Mouse (Mus musculus) thymus, postnatal 14 days (tissue): ENCODE measurements around the gene Samd8.

ENCODE experiments used
- DNase-seq: peaks from one replicate; pipeline ENCODE4 v3.0.0; 2021

Samd8 gene

GRCm38 (mm10) chr14:21831830-21832403, 81.6 kb downstream of the Samd8 start:
- DNase-seq = no peak

GRCm38 (mm10) chr14:21838336-21839017, 88.1 kb downstream of the Samd8 start:
- no peak for DNase-seq

GRCm38 (mm10) chr14:21841819-21842592, 91.7 kb downstream of the Samd8 start:
- no peak for DNase-seq

GRCm38 (mm10) chr14:21843263-21843662, 92.9 kb downstream of the Samd8 start:
- DNase-seq = no peak

- no peak for DNase-seq
Measured at GRCm38 (mm10) chr14:21846827-21847380, 96.6 kb downstream of the Samd8 start.

- peak; percentile 71 for DNase-seq
Measured at GRCm38 (mm10) chr14:21847381-21848165, 97.2 kb downstream of the Samd8 start.
